Comparison of ENCODE assay signal across 8 mouse cellular contexts in the genomic region with DNA sequence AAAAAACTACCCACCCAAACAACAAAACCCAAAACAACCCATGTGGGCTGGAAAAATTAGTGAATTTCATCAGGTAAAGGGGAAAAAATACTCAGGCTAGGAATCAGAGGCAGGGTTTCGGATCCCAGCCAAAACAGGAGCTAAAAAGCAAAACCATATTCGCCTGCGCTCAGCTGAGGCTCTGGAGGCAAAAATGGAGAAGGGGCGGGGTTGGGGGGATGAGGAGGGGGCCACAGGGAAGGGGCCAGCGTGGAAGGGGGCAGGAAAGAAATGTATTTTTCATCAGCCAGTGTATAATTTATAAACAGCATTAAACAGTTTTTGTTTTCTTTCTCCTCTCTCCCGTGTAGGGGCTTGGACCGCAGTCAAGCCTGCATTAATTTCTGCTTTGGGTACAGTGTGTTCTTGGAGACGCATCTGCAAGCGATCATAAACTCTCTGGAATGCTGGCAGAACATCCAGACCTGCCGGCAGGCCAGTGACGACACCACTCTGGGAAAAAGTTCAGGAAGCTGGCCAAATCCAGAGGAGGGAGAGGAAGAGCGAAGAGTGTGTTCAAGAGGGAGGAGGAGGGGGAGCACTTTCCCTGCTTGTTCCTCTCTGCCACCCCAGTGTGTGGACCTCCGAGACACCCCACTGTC.
DNase-seq lines count a peak whose midpoint lies in the region; ATAC-seq and TF ChIP-seq lines count a peak whose summit lies in the region.

No protein-coding gene starts in this region.

- DNase-seq in brain, adult 2 months (ENCODE audit: low read depth, low spot score): peak; percentile 98
- DNase-seq in heart, adult 11 months: peak; percentile 100
- peak; percentile 88 to 97 for DNase-seq in left cerebral cortex, adult 9 months (ENCODE audit: low spot score in 2 of 2)
- DNase-seq in stomach, postnatal 0 days (ENCODE audit: low spot score): peak; percentile 72

- peak; percentile 99 for TF ChIP-seq EP300 in stomach, postnatal 0 days (optimal IDR thresholded peaks at IDR 0.05)

- no peak for TF ChIP-seq CTCF in intestine, postnatal 0 days (IDR thresholded peaks at IDR 0.05; ENCODE audit: low read depth)
- TF ChIP-seq CTCF in stomach, postnatal 0 days (IDR thresholded peaks at IDR 0.05; ENCODE audit: low read depth): no peak

- H3K27me3 ChIP-seq in embryonic facial prominence, embryonic 13.5 days: peaks cover 43% of the 10 kb centered on the region
- H3K27me3 ChIP-seq in intestine, postnatal 0 days (replicated peaks; ENCODE audit: control insufficient read depth, insufficient read depth, low read length): no peaks in the 10 kb centered on the region
- no peaks in the 10 kb centered on the region for H3K27me3 ChIP-seq in midbrain, embryonic 12.5 days
- no peaks in the 10 kb centered on the region for H3K27me3 ChIP-seq in stomach, postnatal 0 days (ENCODE audit: control insufficient read depth, insufficient read depth, low read length)

- no peaks in the 10 kb centered on the region for H3K9me3 ChIP-seq in embryonic facial prominence, embryonic 13.5 days
- no peaks in the 10 kb centered on the region for H3K9me3 ChIP-seq in intestine, postnatal 0 days (ENCODE audit: control insufficient read depth)
- no peaks in the 10 kb centered on the region for H3K9me3 ChIP-seq in midbrain, embryonic 12.5 days
- H3K9me3 ChIP-seq in stomach, postnatal 0 days (ENCODE audit: control insufficient read depth, low read length): no peaks in the 10 kb centered on the region

- WGBS in embryonic facial prominence, embryonic 13.5 days: 8% methylated on average over 13 of the region's 13 CpGs
- 37% methylated on average over 13 of the region's 13 CpGs for WGBS in intestine, postnatal 0 days
- 55% methylated on average over 13 of the region's 13 CpGs for WGBS in midbrain, embryonic 12.5 days
- 29% methylated on average over 13 of the region's 13 CpGs for WGBS in stomach, postnatal 0 days

- H3K4me1 ChIP-seq in embryonic facial prominence, embryonic 13.5 days: peaks cover 81% of the 10 kb centered on the region
- H3K4me1 ChIP-seq in intestine, postnatal 0 days (replicated peaks; ENCODE audit: control insufficient read depth, insufficient read depth, low read length): peaks cover 4% of the 10 kb centered on the region; the same call in 1 of the 2 replicates
- H3K4me1 ChIP-seq in midbrain, embryonic 12.5 days: peaks cover 79% of the 10 kb centered on the region
- peaks cover 14% of the 10 kb centered on the region; the same call in 1 of the 2 replicates for H3K4me1 ChIP-seq in stomach, postnatal 0 days (replicated peaks; ENCODE audit: control insufficient read depth, insufficient read depth)

- peak overlapping the region; percentile 71 for H3K27ac ChIP-seq in embryonic facial prominence, embryonic 13.5 days
- peak overlapping the region; percentile 73 for H3K27ac ChIP-seq in intestine, postnatal 0 days (ENCODE audit: low read depth, low read length)
- peak overlapping the region; percentile 60; the same call in 1 of the 2 replicates for H3K27ac ChIP-seq in midbrain, embryonic 12.5 days (replicated peaks)
- H3K27ac ChIP-seq in stomach, postnatal 0 days (replicated peaks): peak overlapping the region; percentile 92

- H3K9ac ChIP-seq in embryonic facial prominence, embryonic 13.5 days: no peak overlapping the region
- no peak overlapping the region for H3K9ac ChIP-seq in intestine, postnatal 0 days (ENCODE audit: low read depth, low read length)
- H3K9ac ChIP-seq in midbrain, embryonic 12.5 days (replicated peaks): no peak overlapping the region
- H3K9ac ChIP-seq in stomach, postnatal 0 days (ENCODE audit: low read length): peak overlapping the region; percentile 41; the same call in 1 of the 2 replicates

- peak overlapping the region; percentile 48 for H3K4me2 ChIP-seq in embryonic facial prominence, embryonic 13.5 days
- H3K4me2 ChIP-seq in intestine, postnatal 0 days (replicated peaks; ENCODE audit: low read depth): peak overlapping the region; percentile 24; the same call in 1 of the 2 replicates
- H3K4me2 ChIP-seq in midbrain, embryonic 12.5 days (replicated peaks): no peak overlapping the region
- peak overlapping the region; percentile 44 for H3K4me2 ChIP-seq in stomach, postnatal 0 days (replicated peaks; ENCODE audit: low read depth)

- H3K4me3 ChIP-seq in embryonic facial prominence, embryonic 13.5 days: no peak overlapping the region
- no peak overlapping the region for H3K4me3 ChIP-seq in intestine, postnatal 0 days (ENCODE audit: low read depth, low read length)
- H3K4me3 ChIP-seq in midbrain, embryonic 12.5 days: no peak overlapping the region
- H3K4me3 ChIP-seq in stomach, postnatal 0 days (ENCODE audit: low read depth, low read length): no peak overlapping the region

- no peaks in the 10 kb centered on the region for H3K36me3 ChIP-seq in embryonic facial prominence, embryonic 13.5 days
- no peaks in the 10 kb centered on the region for H3K36me3 ChIP-seq in intestine, postnatal 0 days (ENCODE audit: control insufficient read depth, insufficient read depth)
- H3K36me3 ChIP-seq in midbrain, embryonic 12.5 days: no peaks in the 10 kb centered on the region
- H3K36me3 ChIP-seq in stomach, postnatal 0 days (ENCODE audit: control insufficient read depth, insufficient read depth, low read length): no peaks in the 10 kb centered on the region

- peak; percentile 65 for ATAC-seq in embryonic facial prominence, embryonic 13.5 days (ENCODE audit: insufficient number of reproducible peaks, insufficient read depth, low FRiP score, low TSS enrichment, low read depth)
- ATAC-seq in intestine, postnatal 0 days: peak; percentile 34
- no peak for ATAC-seq in midbrain, embryonic 12.5 days (ENCODE audit: low FRiP score, low read depth)
- ATAC-seq in stomach, postnatal 0 days (ENCODE audit: low FRiP score, low TSS enrichment): peak; percentile 67
- no peak for ATAC-seq in megakaryocyte-erythroid progenitor cell, adult 5-6 weeks (replicated peaks; ENCODE audit: low FRiP score, low TSS enrichment, poor library complexity, severe bottlenecking)

Comparison
In these comparisons a context has a peak if more than half of its experiments do, and no peak if none do; other contexts are left out.
1. ATAC-seq: peak in embryonic facial prominence, embryonic 13.5 days (single experiment), intestine, postnatal 0 days (single experiment) and stomach, postnatal 0 days (single experiment); none in midbrain, embryonic 12.5 days (single experiment) and megakaryocyte-erythroid progenitor cell, adult 5-6 weeks (single experiment).
2. Peak in every context shown above with its lines, with median percentiles within 50 percentile points of each other: DNase-seq and H3K27ac ChIP-seq.